Mouse (Mus musculus) right cerebral cortex, adult 2 months (tissue): ENCODE data around the gene Rab22a.
"Not testable (repeated sequence)": the region's sequence is repeated elsewhere in the genome, so short reads cannot be mapped to it uniquely, and the experiment has no call there.

ENCODE experiments used
- DNase-seq, 2 experiments: peaks; one replicate each; pipeline ENCODE4 v3.0.0; 2021 to 2022; ENCODE audit warnings: low spot score in 2 of 2

Rab22a gene

GRCm38 (mm10) chr2:173719115-173719514 lies 59.6 kb downstream of the Rab22a start, which contains the start of gene 1700010B08Rik:
TSS of gene 1700010B08Rik (plus strand) at chr2:173719415.
- not testable (repeated sequence) for DNase-seq

- no peak for DNase-seq
Measured at GRCm38 (mm10) chr2:173722251-173722857, 62.8 kb downstream of the Rab22a start.

GRCm38 (mm10) chr2:173724382-173724781 lies 64.8 kb downstream of the Rab22a start:
- no peak for DNase-seq

GRCm38 (mm10) chr2:173724940-173725807 lies 65.6 kb downstream of the Rab22a start:
- DNase-seq: no peak

GRCm38 (mm10) chr2:173725819-173726218 lies 66.3 kb downstream of the Rab22a start:
- DNase-seq: no peak

GRCm38 (mm10) chr2:173730444-173730966 lies 70.9 kb downstream of the Rab22a start:
- peak; percentile 24 to 25 for DNase-seq

- DNase-seq: no peak
Measured at GRCm38 (mm10) chr2:173734426-173734825, 74.9 kb downstream of the Rab22a start.

GRCm38 (mm10) chr2:173737222-173737989 lies 77.8 kb downstream of the Rab22a start, which contains the start of gene Vapb:
TSS of gene Vapb (plus strand) at chr2:173737511.
- peak; percentile 99 for DNase-seq

GRCm38 (mm10) chr2:173738232-173738631 lies 78.7 kb downstream of the Rab22a start:
- no peak for DNase-seq

GRCm38 (mm10) chr2:173739107-173739506 lies 79.5 kb downstream of the Rab22a start:
- no peak for DNase-seq

GRCm38 (mm10) chr2:173742090-173742489 lies 82.5 kb downstream of the Rab22a start:
- DNase-seq: no peak

- no peak for DNase-seq
Measured at GRCm38 (mm10) chr2:173742744-173743143, 83.2 kb downstream of the Rab22a start.

GRCm38 (mm10) chr2:173744070-173744815 lies 84.7 kb downstream of the Rab22a start:
- DNase-seq: no peak

GRCm38 (mm10) chr2:173748961-173749659 lies 89.5 kb downstream of the Rab22a start:
- no peak for DNase-seq

GRCm38 (mm10) chr2:173755433-173756144 lies 96.0 kb downstream of the Rab22a start:
- no peak for DNase-seq
